Comparison of ENCODE assay signal across 23 mouse cellular contexts in the genomic region with DNA sequence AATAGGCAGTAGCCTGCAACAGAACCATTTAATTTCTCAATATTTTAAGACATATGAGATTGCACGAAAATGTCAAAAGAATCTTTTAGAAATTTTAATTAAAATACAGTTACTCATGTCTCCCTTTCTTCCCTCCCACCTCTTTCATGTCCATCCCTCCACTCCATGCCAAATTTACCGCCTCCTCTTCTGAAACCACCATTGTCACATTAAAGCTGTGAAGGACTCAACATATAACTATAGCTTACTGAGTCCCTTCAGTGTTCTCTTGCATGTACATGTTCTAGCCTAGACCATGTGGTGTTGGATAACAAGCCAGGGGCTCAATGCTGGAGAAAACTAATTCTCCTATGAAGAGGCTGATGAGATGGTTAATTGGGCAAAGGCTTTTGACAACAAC. TPM values are rescaled to one million over a fixed set of nuclear protein-coding genes. Genes with fewer than 3 reads are reported as not detected.
DNase-seq lines count a peak whose midpoint lies in the region; ATAC-seq and TF ChIP-seq lines count a peak whose summit lies in the region.
"Had no signal": no experiment of that assay in that cellular context is flagged by ENCODE, and none has a peak within 500 bp of the region (broad histone marks: within the 10 kb centered on the region; RNA-seq: fewer than 3 reads in every experiment).

No protein-coding gene starts in this region.

- DNase-seq in layer of hippocampus, adult 2 months (ENCODE audit: low spot score in 2 of 2), result no peak
- DNase-seq in layer of hippocampus, adult 11-12 months (ENCODE audit: low spot score), result no peak
- DNase-seq in left cerebral cortex, adult 2 months (ENCODE audit: extremely low spot score in 1 of 2, low spot score in 2 of 2), result peak in 1 of 2 experiments; percentile 13
- no peak for DNase-seq in left cerebral cortex, postnatal 10 days (ENCODE audit: extremely low spot score in 1 of 2, low spot score in 2 of 2)
- peak; percentile 12 to 31 for DNase-seq in right cerebral cortex, adult 2 months (ENCODE audit: low spot score in 2 of 2)
- DNase-seq in right cerebral cortex, postnatal 4 days, result no peak
- DNase-seq in telencephalon, adult 2 months (ENCODE audit: low read depth, low spot score), result peak; percentile 22
- DNase-seq: adrenal gland, adult 2 months; adrenal gland, postnatal 10 days; adrenal gland, postnatal 25 days; cerebellum, adult 11-12 months; cerebellum, adult 2 months; cerebellum, adult 9-10 months; cerebellum, postnatal 10 days; cerebellum, postnatal 25 days had no signal

- ATAC-seq in activated CD4-positive, CD25-positive, alpha-beta regulatory T cell, adult 4 months, result no peak
- ATAC-seq: forebrain, embryonic 13.5 days; forebrain, embryonic 15.5 days had no signal

- peak overlapping the region; percentile 72 for H3K27ac ChIP-seq in layer of hippocampus, adult 2 months
- peak overlapping the region; percentile 67; the same call in 1 of the 2 replicates for H3K27ac ChIP-seq in left cerebral cortex, adult 2 months
- H3K27ac ChIP-seq: embryonic facial prominence, embryonic 10.5 days; embryonic facial prominence, embryonic 12.5 days; forebrain, embryonic 13.5 days; forebrain, embryonic 15.5 days had no signal

- no peak for TF ChIP-seq CTCF in layer of hippocampus, adult 2 months (conservative IDR thresholded peaks at IDR 0.05)
- no peak for TF ChIP-seq CTCF in left cerebral cortex, adult 2 months (IDR thresholded peaks at IDR 0.05)

- no peak overlapping the region for H3K4me3 ChIP-seq in layer of hippocampus, adult 2 months
- no peak overlapping the region for H3K4me3 ChIP-seq in left cerebral cortex, adult 2 months
- H3K4me3 ChIP-seq: embryonic facial prominence, embryonic 10.5 days; embryonic facial prominence, embryonic 12.5 days; forebrain, embryonic 13.5 days; forebrain, embryonic 15.5 days had no signal

- intact Hi-C loops in left cerebral cortex, adult 2 months (cut with DNase I), result no loop called here
- intact Hi-C loops in left cerebral cortex, postnatal 10 days (cut with DNase I), result no loop called here

RNA-seq across cellular contexts. Expression of gene Gabra2, which starts 40.2 kb away (rescaled TPM):
- total RNA-seq in layer of hippocampus, adult 2 months (2021), result 100 to 1,000 TPM; 140 to 145 TPM
- 10 to 100 TPM; 91.3 to 96.7 TPM for total RNA-seq in left cerebral cortex, adult 2 months (2021)
- total RNA-seq in left cerebral cortex, postnatal 10 days (2021), result 10 to 100 TPM; 69.5 to 71.2 TPM
- not detected for polyA plus RNA-seq in activated CD4-positive, CD25-positive, alpha-beta regulatory T cell, adult 4 months (2017; shearing (Covaris generic))
- total RNA-seq: ES-E14, MEL had no signal
- polyA plus RNA-seq: adrenal gland, adult 2 months; C2C12 had no signal

Comparison
In these comparisons a context has a peak if more than half of its experiments do, and no peak if none do; other contexts are left out.
1. DNase-seq: peak in right cerebral cortex, adult 2 months (2 of 2) and telencephalon, adult 2 months (single experiment); none in layer of hippocampus, adult 2 months (0 of 2), layer of hippocampus, adult 11-12 months (single experiment), left cerebral cortex, postnatal 10 days (0 of 2) and right cerebral cortex, postnatal 4 days (single experiment).